Mouse (Mus musculus): ENCODE measurements around the gene 4931406P16Rik. TPM values are rescaled to one million over a fixed set of nuclear protein-coding genes. Genes with fewer than 3 reads are reported as not detected.
A peak's percentile ranks its signal among the peaks of the same experiment; 100 is the strongest.

The 4931406P16Rik gene
- polyA plus RNA-seq, 1 experiment from 2014 or later, result 51.8 TPM

DNA sequence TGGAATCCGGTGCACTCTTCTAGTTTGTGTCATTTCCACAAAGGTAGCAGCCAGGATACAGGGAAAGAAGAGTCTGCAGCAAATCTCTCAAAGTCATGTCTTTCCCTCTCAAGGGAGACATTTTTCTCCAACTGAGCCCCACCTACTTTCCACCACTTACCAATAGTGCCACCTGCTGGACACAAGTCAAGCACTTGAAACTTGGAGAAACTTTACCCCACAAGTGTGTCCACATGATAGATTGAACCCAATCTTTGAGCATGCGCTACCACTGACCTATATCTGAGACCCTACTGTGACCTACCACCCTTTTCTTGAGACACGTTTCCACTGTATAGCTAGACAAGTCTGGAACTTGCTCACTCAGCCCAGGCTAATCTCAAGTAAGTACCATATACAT is 115.0 kb downstream of the 4931406P16Rik start:
- ATAC-seq (ENCODE audit: borderline replicate concordance, extremely low read depth, low FRiP score, low TSS enrichment), result 0 out of 2 replicates have a peak, but pooled peaks have one; percentile 15
- WGBS, result 48% methylated on average over 3 of the region's 3 CpGs
- H3K9ac ChIP-seq, result no peak overlapping the region

DNA sequence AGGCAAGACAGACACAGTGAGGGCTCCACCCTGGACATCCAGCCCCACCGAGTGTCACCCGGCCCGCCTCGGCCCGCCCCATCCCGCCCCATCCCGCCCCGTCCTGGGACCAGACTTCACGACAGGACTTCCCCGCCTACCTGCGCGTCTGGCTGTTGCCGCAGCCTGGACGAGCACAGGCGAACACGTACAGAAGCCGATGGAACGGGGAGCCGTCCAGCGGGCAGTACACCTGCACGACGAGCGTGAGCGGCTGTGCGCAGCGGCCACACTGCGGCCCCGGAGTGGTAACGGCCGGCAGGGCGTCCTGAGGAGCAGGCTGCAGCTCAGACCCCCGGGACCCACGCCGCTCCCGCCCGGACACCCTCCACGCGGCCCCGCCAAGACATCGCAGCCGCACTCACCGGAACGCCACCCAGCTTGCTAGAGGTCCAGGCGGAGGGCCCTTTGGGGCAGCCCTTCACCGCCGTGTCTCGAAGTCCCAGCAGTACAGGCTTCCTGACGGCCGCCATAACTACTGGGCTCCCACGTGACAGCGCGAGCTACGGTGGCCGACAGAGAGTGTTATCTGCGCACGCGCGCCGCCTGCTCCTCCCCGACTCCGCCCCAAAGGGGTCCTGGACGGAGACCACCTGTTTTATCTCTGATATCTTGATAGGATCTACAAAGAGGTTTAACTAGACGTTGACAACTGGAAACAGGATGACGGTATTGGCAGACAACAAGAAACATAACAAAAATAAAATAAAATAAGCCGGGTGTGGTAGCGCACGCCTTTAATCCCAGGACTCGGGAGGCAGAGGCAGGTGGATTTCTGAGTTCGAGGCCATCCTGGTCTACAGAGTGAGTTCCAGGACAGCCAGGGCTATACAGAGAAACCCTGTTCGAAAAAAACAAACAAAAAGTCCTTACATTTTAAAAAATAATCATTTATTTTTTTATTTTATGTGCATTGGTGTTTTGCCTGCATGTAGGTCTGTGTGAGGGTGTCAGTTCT is 116.9 kb downstream of the 4931406P16Rik start, which contains the start of gene Pdcd2l:
Gene Pdcd2l, minus strand, starts transcription at position 530 of the 997 bp plus-strand sequence.
- H3K9me3 ChIP-seq, result no peaks in the 10 kb centered on the region
- no peaks in the 10 kb centered on the region for H3K27me3 ChIP-seq
- H3K4me2 ChIP-seq, result peak within 1 kb of the TSS; percentile 73
- H3K4me1 ChIP-seq, result peaks cover 8% of the 10 kb centered on the region
- peaks cover 24% of the 10 kb centered on the region for H3K36me3 ChIP-seq
- peak within 1 kb of the TSS; percentile 86 for H3K4me3 ChIP-seq
- WGBS, result 3% methylated on average over 70 of the region's 70 CpGs
- H3K27ac ChIP-seq, result peak within 1 kb of the TSS; percentile 67; the same call in 1 of the 2 replicates
- ATAC-seq (ENCODE audit: borderline replicate concordance, extremely low read depth, low FRiP score, low TSS enrichment), result peak; percentile 90
- H3K9ac ChIP-seq, result peak within 1 kb of the TSS; percentile 96

More for the DNA sequence above, 115.0 kb downstream of the 4931406P16Rik start:
- Histone ChIP-seq H3K4me3 (no peak overlapping the region), H3K9me3 (no peaks in the 10 kb centered on the region), H3K4me1 (peaks cover 8% of the 10 kb centered on the region), H3K27me3 (no peaks in the 10 kb centered on the region), H3K4me2 (no peak overlapping the region), H3K36me3 (peaks cover 27% of the 10 kb centered on the region), H3K27ac (no peak overlapping the region)

DNA sequence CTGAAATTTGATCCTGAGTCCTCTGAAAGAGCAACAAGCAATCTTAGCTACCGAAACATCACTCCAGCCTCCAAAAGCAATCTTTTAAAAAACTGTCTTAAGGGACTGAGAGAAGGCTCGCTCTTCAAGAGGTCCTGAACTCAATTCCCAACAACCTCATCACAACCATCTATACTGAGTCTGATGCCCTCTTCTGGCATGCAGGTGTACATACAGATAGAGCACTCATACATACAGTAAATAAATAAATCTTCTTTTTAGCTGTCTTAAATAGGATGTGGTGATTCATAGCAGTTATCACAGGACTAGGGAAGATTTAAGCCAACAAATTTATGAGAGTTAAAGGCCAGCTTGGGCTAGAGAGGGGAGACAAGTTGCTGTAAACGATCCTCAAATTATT is 117.7 kb downstream of the 4931406P16Rik start:
- Histone ChIP-seq H3K27ac (no peak overlapping the region), H3K4me1 (peaks cover 8% of the 10 kb centered on the region), H3K9me3 (no peaks in the 10 kb centered on the region), H3K27me3 (no peaks in the 10 kb centered on the region), H3K4me2 (peak overlapping the region; percentile 73), H3K36me3 (peaks cover 16% of the 10 kb centered on the region), H3K9ac (peak overlapping the region; percentile 96), H3K4me3 (peak overlapping the region; percentile 86)
- WGBS, result 37% methylated on average over 3 of the region's 3 CpGs
- no peak for ATAC-seq (ENCODE audit: borderline replicate concordance, extremely low read depth, low FRiP score, low TSS enrichment)

DNA sequence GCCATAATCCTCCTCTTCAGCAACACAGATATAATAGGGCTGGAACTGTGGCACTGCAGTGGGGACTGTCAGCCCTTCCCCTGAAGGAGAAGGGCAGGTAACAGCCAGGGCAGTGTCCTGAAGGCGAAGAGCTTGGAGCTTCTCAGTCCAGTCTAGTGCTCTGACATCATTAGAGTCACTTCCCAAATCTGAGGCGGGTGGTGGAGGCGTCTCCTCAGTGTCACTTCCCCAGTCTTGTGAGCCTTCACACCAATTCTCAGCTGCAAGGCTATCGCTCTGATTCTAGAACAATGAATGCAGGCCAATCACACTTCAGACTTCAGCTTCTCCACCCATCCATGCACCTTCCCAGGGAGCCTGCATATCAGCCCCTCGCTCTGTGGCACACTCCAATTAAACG is 120.5 kb downstream of the 4931406P16Rik start:
- no peak for ATAC-seq (ENCODE audit: borderline replicate concordance, extremely low read depth, low FRiP score, low TSS enrichment)
- peaks cover 37% of the 10 kb centered on the region for H3K36me3 ChIP-seq

DNA sequence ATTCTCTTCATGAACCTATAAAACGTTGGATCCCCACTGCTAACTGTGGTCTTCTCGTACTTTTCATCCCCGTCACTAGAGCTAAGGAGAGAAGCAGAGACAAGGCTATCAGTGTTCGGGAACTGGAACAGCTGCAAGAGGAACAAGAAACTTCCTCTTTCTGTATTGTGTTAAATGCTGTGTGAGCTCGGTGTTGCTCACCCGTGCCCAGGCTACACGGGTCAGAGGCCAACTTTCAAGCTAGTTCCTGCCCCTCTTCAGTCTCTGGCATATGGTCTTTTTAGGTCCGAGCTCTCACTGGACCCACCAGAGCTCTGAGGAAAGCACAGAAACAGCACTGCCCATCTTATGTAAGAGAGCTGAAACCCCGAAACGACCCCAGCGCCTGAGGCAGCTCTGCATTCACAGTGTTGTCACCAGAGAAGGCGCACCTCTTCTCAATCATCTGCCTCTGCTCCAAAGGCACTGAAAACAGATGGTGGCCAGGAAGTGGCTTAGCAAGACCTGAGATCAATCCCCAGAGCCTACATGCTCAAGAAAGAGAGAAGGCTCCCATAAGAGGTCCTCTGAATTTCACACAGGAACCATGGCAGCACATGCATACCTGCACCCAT is 123.9 kb downstream of the 4931406P16Rik start:
- ATAC-seq (ENCODE audit: borderline replicate concordance, extremely low read depth, low FRiP score, low TSS enrichment), result no peak

More for the DNA sequence above, 120.5 kb downstream of the 4931406P16Rik start:
- Histone ChIP-seq H3K9me3 (no peaks in the 10 kb centered on the region), H3K9ac (no peak overlapping the region), H3K27me3 (no peaks in the 10 kb centered on the region), H3K4me1 (peaks cover 8% of the 10 kb centered on the region), H3K4me3 (no peak overlapping the region), H3K27ac (no peak overlapping the region), H3K4me2 (no peak overlapping the region)
- 91% methylated on average over 6 of the region's 6 CpGs for WGBS

More for the DNA sequence above, 123.9 kb downstream of the 4931406P16Rik start:
- no peak overlapping the region for H3K4me3 ChIP-seq
- no peaks in the 10 kb centered on the region for H3K27me3 ChIP-seq
- WGBS, result 92% methylated on average over 12 of the region's 12 CpGs
- H3K27ac ChIP-seq, result no peak overlapping the region
- no peaks in the 10 kb centered on the region for H3K9me3 ChIP-seq
- H3K9ac ChIP-seq, result no peak overlapping the region
- no peak overlapping the region for H3K4me2 ChIP-seq
- no peaks in the 10 kb centered on the region for H3K4me1 ChIP-seq
- peaks cover 65% of the 10 kb centered on the region for H3K36me3 ChIP-seq

Other genes starting within 250 kb of the 4931406P16Rik start
- not detected in 2 replicates for gene Scgb1b30, start 218.1 kb downstream of the 4931406P16Rik start, polyA plus RNA-seq (2015; fragmentation: Nextera tagmentation; extraction: Ambion mirVana)
- gene Wtip, start 180.3 kb downstream of the 4931406P16Rik start, polyA plus RNA-seq (2015; fragmentation: Nextera tagmentation; extraction: Ambion mirVana), result 7.6 and 8.9 TPM in 2 replicates
- gene Uba2, start 144.0 kb downstream of the 4931406P16Rik start, polyA plus RNA-seq (2015; fragmentation: Nextera tagmentation; extraction: Ambion mirVana), result 218 and 227 TPM in 2 replicates
- 57.6 and 58.1 TPM in 2 replicates for gene Pdcd2l, start 116.9 kb downstream of the 4931406P16Rik start, polyA plus RNA-seq (2015; fragmentation: Nextera tagmentation; extraction: Ambion mirVana)
- 252 and 264 TPM in 2 replicates for gene Gpi1, start 83.2 kb downstream of the 4931406P16Rik start, polyA plus RNA-seq (2015; fragmentation: Nextera tagmentation; extraction: Ambion mirVana)
- 0.57 TPM in 1 of 2 replicates, not detected in the other for gene Gm6096, start 62.5 kb downstream of the 4931406P16Rik start, polyA plus RNA-seq (2015; fragmentation: Nextera tagmentation; extraction: Ambion mirVana)
- 94.9 and 98.5 TPM in 2 replicates for gene Lsm14a, start 79.8 kb upstream of the 4931406P16Rik start, polyA plus RNA-seq (2015; fragmentation: Nextera tagmentation; extraction: Ambion mirVana)

Measured in lung, embryonic 15.5 days (tissue).